Mouse (Mus musculus): ENCODE data around the gene 9130230L23Rik.

Gene 9130230L23Rik

DNA sequence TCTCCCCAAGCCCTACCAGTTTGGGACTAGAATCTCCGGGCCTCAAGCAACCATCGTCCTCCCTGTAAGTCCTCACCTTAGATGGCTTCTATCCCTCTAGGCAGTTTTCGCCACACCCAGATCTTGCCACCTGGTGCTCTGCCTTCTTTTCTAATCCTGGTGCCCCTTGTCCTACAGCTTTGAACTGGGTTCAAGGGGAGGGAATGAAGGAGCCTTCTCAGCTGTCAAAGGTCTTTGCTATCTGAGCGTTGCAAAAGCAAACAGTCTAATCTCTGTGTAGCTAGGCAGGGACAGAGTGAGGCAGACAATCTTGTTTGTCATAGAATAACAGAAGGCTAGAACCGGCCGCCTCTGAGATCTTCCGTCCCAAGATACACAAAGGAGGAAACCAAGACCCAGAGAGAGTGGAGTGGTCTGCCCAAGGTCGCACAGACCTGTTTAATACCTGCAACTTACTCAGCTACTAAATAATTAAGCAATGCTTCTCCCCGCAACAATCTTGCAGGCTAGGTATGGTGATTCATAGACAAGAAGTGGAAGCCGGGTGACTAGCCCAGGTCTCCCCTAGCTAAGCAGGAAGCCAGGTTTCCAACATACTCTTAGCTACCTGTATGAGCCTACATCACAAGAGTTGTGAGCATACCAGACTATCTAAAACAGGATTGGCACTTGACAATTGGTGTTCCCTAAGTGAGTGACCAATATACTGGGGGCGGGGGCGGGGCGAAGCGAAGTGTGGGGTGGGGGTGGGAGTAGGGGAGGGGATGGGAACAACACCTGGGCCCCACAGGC lies at the start of gene 9130230L23Rik:
9130230L23Rik (minus strand) TSS at position 152 of the 792 bp plus-strand sequence.
- no peak for DNase-seq (ENCODE audit: low read depth, low spot score)

DNA sequence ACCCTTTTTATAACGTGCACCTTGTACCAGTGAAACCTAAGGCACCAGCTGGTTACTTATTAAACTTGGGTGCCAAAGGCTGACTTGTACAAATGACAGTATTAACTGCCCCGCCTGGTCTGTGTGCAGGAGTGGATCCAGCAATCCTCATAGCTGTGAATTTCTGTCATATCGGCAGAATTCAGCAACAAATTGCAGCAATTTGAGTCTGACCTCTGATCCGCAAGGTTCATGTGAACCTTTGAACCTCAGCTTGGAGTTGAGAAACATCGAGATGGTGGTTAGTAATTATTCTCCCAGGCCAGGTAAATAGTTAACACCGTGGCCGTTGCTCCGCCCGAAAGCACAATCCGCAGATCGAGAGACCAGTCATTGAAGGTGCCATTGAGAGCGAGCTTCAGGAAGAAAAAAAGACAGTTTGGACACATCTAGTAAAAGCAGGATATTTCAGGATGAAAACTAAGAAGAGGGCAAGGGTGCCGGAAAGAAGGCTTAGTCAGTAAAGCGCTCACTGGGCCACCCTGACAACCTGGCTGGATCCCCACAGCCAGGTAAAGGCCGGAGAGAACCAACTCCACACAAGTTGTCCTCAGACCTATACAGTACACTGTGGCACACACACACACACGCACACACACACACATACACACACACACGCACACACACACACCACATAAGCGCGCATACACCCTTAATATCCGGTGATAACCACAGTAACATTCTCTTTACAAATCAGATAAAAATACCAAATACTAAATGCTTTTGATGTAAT lies 48.9 kb upstream of the 9130230L23Rik start:
- no peak for DNase-seq (ENCODE audit: low read depth, low spot score)

DNA sequence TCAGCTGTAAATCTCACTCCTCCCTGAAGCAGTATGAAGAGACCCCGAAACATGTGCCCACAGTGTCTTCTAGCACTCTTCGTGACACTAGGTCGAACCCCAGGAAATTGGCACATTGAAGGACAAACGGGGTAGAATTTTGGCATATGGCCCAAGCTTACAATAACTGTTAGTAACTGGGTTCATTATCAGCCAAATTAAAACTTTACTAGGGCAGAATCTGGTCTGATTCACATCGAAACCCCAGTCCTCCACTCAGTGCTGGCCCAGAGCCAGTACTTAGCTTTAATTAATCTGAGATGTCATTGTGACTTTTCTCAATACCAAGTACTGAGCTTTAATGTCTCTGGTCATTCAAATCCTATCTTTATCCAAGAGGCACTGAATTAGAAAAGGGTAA lies 46.8 kb upstream of the 9130230L23Rik start:
- no peak for DNase-seq (ENCODE audit: low read depth, low spot score)

GRCm38 (mm10) chr5:66046356-66046755 lies 42.3 kb upstream of the 9130230L23Rik start:
- no peak for DNase-seq (ENCODE audit: low read depth, low spot score)

- no peak for DNase-seq (ENCODE audit: low read depth, low spot score)
These were observed 39.8 kb upstream of the 9130230L23Rik start for GRCm38 (mm10) chr5:66043897-66044296.

DNA sequence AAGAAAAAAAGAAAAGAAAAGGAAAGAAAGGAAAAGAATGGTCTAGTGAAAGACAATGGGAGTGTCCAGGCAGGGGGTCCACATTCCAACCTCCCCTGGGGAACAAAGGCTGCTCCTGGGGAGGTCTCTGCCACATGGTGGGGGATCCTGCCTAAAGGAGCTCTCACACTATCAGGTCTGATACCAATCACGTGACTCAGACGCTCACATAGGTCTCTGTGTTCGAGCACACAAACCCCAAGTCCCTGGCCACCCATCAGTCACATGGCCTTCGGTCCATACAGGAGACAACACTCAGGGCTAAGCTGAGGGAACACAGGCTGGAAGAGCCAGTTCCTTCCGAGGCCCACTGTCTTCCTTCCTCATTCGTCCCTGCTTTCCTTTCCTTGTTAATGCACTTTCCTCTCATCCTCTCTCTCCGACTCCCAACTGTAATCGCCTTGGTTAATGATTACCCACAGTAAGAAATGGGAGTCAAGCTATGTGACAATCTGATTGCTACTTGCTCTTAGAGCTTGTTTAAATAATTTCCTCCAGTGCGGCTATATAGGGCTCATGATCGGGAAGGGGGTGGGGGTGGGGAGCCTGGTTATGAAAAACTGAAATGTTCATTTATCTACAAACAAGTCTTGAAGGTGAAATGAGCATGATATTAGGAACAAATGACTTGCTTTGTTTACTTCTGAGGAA lies 38.7 kb upstream of the 9130230L23Rik start:
- no peak for DNase-seq (ENCODE audit: low read depth, low spot score)

DNA sequence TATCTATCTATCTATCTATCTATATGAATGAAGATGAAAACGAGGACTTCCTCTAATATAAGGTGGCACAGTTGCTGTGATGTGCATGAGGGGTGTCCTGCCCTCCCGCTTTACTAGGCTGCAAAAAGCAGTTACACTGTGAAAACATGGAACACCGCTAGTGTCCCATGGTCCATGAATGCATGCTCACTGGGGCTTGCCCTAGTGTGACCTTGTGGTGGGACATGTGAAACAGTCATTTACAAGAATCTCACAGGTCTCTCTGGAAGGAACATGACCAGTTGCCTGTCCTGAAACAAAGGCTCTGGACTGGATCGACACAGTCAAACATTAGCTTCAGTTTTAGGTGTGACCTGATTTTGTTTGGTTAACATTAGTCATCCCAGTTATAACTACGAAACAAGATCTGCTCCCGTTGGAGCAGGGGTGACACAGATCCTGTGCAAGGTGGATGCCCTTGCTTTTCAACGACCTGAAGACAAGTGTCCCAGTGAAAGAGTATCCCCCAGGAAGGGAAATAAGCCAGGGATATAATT lies 36.7 kb upstream of the 9130230L23Rik start:
- no peak for DNase-seq (ENCODE audit: low read depth, low spot score)

- no peak for DNase-seq (ENCODE audit: low read depth, low spot score)
These were observed 35.7 kb upstream of the 9130230L23Rik start for GRCm38 (mm10) chr5:66039813-66040212.

DNA sequence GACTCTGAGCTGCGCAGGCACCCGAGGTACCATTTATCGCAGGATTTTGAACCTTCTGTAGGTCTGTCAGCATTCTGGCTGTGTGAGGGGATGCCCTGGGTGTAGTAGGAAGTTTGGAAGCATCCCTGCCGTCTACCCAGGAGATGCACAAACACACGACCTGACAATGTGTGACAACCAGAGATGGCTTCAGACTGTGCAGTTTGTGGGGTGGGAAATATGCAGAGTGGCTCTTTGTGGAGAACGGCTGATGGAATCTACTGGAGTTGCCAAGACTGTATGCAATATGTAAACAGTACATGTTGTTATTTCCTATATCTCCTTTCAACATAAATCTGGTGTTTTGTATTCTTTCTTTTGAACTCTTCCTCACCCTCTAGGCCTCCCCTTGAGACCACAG lies 33.0 kb upstream of the 9130230L23Rik start:
- no peak for DNase-seq (ENCODE audit: low read depth, low spot score)

DNA sequence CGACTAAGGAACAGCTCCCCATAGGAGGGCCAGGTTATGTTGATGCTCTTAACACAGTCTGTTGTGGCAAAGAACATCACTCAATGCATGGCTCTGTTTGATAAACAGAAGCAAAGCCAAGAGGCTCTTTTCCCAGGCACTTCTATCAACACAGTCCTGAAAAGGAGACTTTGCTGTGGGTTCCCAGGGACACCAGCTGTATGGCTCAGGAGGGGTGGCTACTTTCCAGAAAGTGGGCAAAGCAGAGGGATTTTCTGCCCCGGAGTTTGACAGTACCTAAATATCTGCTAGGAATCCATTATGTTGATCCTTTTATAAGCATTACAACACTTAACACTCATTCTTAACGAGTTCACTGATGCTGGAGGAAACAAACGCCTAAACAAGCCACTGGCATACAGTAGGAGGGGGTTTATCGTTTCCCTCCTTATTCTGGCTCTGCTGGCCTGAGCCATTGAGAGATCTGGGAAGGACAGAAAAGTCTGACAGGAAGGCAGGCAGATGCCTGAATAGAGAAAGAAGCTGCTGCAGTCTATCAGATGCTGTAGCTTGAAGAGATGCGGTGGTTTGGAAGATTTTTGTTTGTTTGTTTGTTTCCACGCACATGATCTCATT lies 32.5 kb upstream of the 9130230L23Rik start:
- no peak for DNase-seq (ENCODE audit: low read depth, low spot score)

GRCm38 (mm10) chr5:66034375-66035195 lies 30.5 kb upstream of the 9130230L23Rik start:
- DNase-seq (ENCODE audit: low read depth, low spot score), result no peak

GRCm38 (mm10) chr5:66032826-66033225 lies 28.7 kb upstream of the 9130230L23Rik start:
- no peak for DNase-seq (ENCODE audit: low read depth, low spot score)

DNA sequence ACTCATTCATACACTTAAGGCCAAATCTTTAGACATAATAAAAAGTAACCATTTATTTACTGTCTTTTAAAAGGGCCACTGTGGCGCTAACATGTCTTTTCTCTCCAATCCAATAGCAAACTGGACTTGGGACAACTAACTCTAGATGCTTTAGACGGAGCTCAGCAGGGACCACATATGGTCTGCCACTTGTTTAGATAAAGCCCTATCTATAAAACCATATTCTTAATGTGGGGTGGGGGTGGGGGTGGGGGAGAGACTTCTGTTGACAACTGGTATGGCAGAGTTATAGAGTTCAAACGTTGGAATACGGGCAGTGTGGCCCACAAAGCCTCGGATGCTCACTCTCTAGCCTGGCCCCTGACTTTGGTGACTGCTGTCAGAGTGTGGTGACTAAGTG lies 27.6 kb upstream of the 9130230L23Rik start:
- no peak for DNase-seq (ENCODE audit: low read depth, low spot score)

GRCm38 (mm10) chr5:66028232-66028631 lies 24.1 kb upstream of the 9130230L23Rik start:
- no peak for DNase-seq (ENCODE audit: low read depth, low spot score)

- no peak for DNase-seq (ENCODE audit: low read depth, low spot score)
These were observed 23.1 kb upstream of the 9130230L23Rik start for GRCm38 (mm10) chr5:66027206-66027605.

- no peak for DNase-seq (ENCODE audit: low read depth, low spot score)
These were observed 22.7 kb upstream of the 9130230L23Rik start for GRCm38 (mm10) chr5:66026796-66027195.

GRCm38 (mm10) chr5:66015449-66015961 lies 11.4 kb upstream of the 9130230L23Rik start:
- DNase-seq (ENCODE audit: low read depth, low spot score), result no peak

DNA sequence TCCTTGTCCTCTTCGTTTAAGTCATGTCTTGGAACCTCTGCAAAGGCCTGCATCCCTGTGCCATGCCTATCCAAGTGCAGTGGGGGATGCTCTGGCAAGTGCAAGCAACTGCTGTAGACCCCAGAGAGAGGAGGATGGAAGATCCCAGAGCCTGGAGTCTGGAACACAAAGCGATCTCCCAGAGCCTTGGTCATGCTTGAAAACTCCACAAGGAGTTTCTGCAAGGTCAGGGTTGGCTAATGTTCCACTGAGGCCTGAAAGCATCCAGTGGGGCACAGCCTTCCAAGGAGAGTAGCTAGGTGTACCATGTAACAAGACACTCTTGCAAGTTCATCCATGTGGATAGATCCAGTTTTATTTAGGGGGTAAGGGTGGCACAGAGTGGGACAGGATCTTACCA lies 10.4 kb upstream of the 9130230L23Rik start:
- no peak for DNase-seq (ENCODE audit: low read depth, low spot score)

DNA sequence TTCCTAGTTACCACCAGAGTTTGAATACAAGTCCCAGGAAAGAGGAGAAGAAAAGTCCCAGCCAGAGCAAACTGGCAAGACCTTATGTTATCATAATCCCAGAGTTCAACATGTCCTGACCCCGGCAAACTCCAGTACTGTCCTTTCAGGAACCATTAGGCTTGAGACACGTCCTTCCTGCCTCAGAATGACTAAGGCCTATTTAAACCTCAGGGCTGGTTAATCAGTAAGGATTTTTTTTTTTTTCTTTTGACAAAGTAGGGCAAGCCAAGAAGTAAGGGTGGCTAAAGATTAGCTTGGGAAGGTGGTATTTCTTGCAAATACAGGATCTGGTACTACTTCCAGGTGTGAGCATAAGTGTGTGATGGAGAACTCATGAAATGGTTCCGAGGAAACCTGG lies 9.9 kb upstream of the 9130230L23Rik start:
- no peak for DNase-seq (ENCODE audit: low read depth, low spot score)

DNA sequence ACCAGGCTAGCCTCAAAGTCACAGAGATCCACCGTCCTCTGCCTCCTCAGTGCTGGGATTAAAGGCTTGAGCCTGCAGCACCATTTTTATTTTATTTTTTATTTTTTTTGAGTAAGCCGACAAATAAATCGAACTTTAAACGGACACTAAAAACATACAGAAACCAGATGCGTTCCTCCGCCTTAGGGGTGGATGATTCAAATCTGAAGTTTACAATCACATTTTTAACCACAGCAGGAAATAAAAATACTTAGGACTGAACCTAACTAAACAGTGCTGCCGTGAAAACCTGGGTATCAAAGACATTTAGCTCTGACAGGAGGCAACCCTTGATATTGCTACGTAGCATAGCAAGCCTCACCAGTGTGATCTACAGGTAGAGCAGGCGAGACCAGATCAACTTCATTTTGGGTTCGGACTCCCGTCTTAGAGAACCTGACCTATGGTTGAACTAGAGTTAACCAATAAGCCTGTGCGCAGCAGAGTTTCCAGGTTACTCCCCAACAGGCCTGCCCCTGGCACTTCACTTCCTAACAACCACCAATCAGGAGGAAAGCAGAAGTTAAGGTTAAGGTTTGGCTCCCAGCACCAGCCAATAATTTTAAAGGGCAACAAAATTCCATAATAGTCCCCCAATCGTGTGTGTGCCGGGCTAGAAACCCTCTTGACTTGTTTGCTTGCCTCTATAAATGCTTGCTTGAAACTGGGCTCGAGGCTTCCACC lies 4.3 kb upstream of the 9130230L23Rik start:
- DNase-seq (ENCODE audit: low read depth, low spot score), result no peak

Measured in brain, embryonic 18.5 days (tissue).